ENCODE assay signal across 36 mouse cellular contexts in the genomic region with DNA sequence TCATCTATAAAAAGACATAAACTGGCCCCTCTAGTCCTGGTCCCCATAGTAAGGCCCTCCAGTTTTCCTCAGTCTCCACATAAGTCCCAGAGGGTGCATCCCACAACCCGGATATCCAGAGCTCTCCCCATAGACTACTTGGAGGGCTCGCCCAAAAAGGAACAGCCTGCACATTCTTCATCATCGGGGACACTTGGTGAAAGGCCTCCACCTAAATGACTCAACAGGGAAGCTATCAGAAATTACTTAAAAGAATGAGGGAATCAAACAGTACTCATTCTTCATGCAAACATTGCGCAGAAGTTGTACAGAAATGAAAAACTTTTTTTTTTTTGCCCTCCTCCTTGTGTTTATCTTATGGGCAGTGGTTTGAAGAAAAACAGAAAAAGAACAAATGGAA. TPM values are rescaled to one million over a fixed set of nuclear protein-coding genes. Genes with fewer than 3 reads are reported as not detected.
"Had no signal": no experiment of that assay in that cellular context is flagged by ENCODE, and none has a peak within 500 bp of the region (broad histone marks: within the 10 kb centered on the region; RNA-seq: fewer than 3 reads in every experiment).

No protein-coding gene starts in this region.

- H3K4me3 ChIP-seq: left cerebral cortex, adult 2 months; limb, embryonic 10.5 days; limb, embryonic 12.5 days; limb, embryonic 13.5 days; limb, embryonic 15.5 days; liver, embryonic 12.5 days; liver, embryonic 13.5 days; liver, embryonic 15.5 days; lung, embryonic 15.5 days; megakaryocyte, embryonic 14.5 days; midbrain, embryonic 10.5 days; midbrain, embryonic 12.5 days; midbrain, embryonic 13.5 days; midbrain, embryonic 15.5 days; myocyte had no signal

- H3K9ac ChIP-seq: limb, embryonic 12.5 days; limb, embryonic 13.5 days; limb, embryonic 15.5 days; liver, embryonic 12.5 days; liver, embryonic 13.5 days; liver, embryonic 14.5 days; liver, embryonic 15.5 days; liver, postnatal 0 days; lung, embryonic 14.5 days; lung, embryonic 15.5 days; midbrain, embryonic 12.5 days; midbrain, embryonic 13.5 days; midbrain, embryonic 15.5 days had no signal

- H3K27me3 ChIP-seq: limb, embryonic 12.5 days; limb, embryonic 13.5 days; limb, embryonic 15.5 days; liver, embryonic 12.5 days; liver, embryonic 13.5 days; liver, embryonic 15.5 days; lung, embryonic 15.5 days; megakaryocyte, embryonic 14.5 days; midbrain, embryonic 12.5 days; midbrain, embryonic 13.5 days; midbrain, embryonic 15.5 days had no signal

- ATAC-seq: liver, embryonic 12.5 days; liver, postnatal 0 days; lung, postnatal 0 days; midbrain, embryonic 13.5 days; midbrain, embryonic 15.5 days; midbrain, embryonic 16.5 days had no signal

- H3K9me3 ChIP-seq: limb, embryonic 10.5 days; limb, embryonic 12.5 days; limb, embryonic 13.5 days; limb, embryonic 15.5 days; liver, embryonic 12.5 days; liver, embryonic 13.5 days; liver, embryonic 15.5 days; lung, embryonic 15.5 days; midbrain, embryonic 10.5 days; midbrain, embryonic 12.5 days; midbrain, embryonic 13.5 days; midbrain, embryonic 15.5 days had no signal

- H3K4me2 ChIP-seq: limb, embryonic 12.5 days; limb, embryonic 13.5 days; limb, embryonic 15.5 days; liver, embryonic 11.5 days; liver, embryonic 12.5 days; liver, embryonic 13.5 days; liver, embryonic 15.5 days; lung, embryonic 14.5 days; lung, embryonic 15.5 days; midbrain, embryonic 11.5 days; midbrain, embryonic 12.5 days; midbrain, embryonic 13.5 days; midbrain, embryonic 15.5 days had no signal

- H3K36me3 ChIP-seq: limb, embryonic 10.5 days; limb, embryonic 12.5 days; limb, embryonic 13.5 days; limb, embryonic 15.5 days; liver, embryonic 12.5 days; liver, embryonic 13.5 days; liver, embryonic 15.5 days; lung, embryonic 15.5 days; midbrain, embryonic 10.5 days; midbrain, embryonic 12.5 days; midbrain, embryonic 13.5 days; midbrain, embryonic 15.5 days had no signal

- H3K27ac ChIP-seq: left cerebral cortex, adult 2 months; limb, embryonic 10.5 days; limb, embryonic 12.5 days; limb, embryonic 13.5 days; limb, embryonic 15.5 days; liver, embryonic 12.5 days; liver, embryonic 13.5 days; liver, embryonic 14.5 days; liver, embryonic 15.5 days; lung, embryonic 15.5 days; macrophage; midbrain, embryonic 10.5 days; midbrain, embryonic 12.5 days; midbrain, embryonic 13.5 days; midbrain, embryonic 15.5 days had no signal

- H3K4me1 ChIP-seq: limb, embryonic 10.5 days; limb, embryonic 12.5 days; limb, embryonic 13.5 days; limb, embryonic 15.5 days; liver, embryonic 12.5 days; liver, embryonic 13.5 days; liver, embryonic 15.5 days; lung, embryonic 15.5 days; megakaryocyte, embryonic 14.5 days; midbrain, embryonic 10.5 days; midbrain, embryonic 12.5 days; midbrain, embryonic 13.5 days; midbrain, embryonic 15.5 days had no signal

- DNase-seq: left cerebral cortex, postnatal 4 days; liver; liver, embryonic 13.5 days; liver, postnatal 0 days; lung, adult 18-20 months; lung, adult 2 months; lung, embryonic 14.5 days; lung, postnatal 10 days; lung, postnatal 14 days; lung, postnatal 36 days; lung, postnatal 4 days; midbrain, embryonic 14.5 days had no signal

RNA-seq across cellular contexts. Expression of a gene that starts 57.5 kb away (rescaled TPM):
- polyA plus RNA-seq: limb, embryonic 10.5 days; limb, embryonic 11.5 days; limb, embryonic 12.5 days; limb, embryonic 13.5 days; limb, embryonic 14.5 days; limb, embryonic 15.5 days; lung, adult 2 months; lung, embryonic 14.5 days; lung, embryonic 15.5 days; lung, embryonic 16.5 days; lung, postnatal 0 days; macrophage; midbrain, embryonic 10.5 days; midbrain, embryonic 11.5 days; midbrain, embryonic 12.5 days; midbrain, embryonic 13.5 days; midbrain, embryonic 14.5 days; midbrain, embryonic 15.5 days; midbrain, embryonic 16.5 days; midbrain, postnatal 0 days; myocyte had no signal
